Mouse (Mus musculus) olfactory bulb, adult 2 months (tissue): ENCODE results near the gene Gdpd1.

Experiments
- CTCF ChIP-seq: fragments of 200-500 bp; IDR thresholded peaks from 2 replicates; pipeline ENCODE4 v1.5.1; 2012; ENCODE audit warnings: low read depth, mild to moderate bottlenecking, low read length, moderate library complexity; ENCODE audit not compliant: insufficient read depth
- POLR2A ChIP-seq: fragments of 200-500 bp; IDR thresholded peaks from 2 replicates; pipeline ENCODE4 v1.6.1; 2012; ENCODE audit warnings: mild to moderate bottlenecking, low read depth, low read length, moderate library complexity; ENCODE audit not compliant: insufficient read depth

GRCm38 (mm10) chr11:87026096-87026875 is 47.6 kb downstream of the Gdpd1 start:
- TF ChIP-seq CTCF (no peak), POLR2A (no peak)
